ENCODE assay signal across 8 mouse cellular contexts in genomic region chr1:151756425-151756728, GRCm38 (mm10). TPM values are rescaled to one million over a fixed set of nuclear protein-coding genes. Genes with fewer than 3 reads are reported as not detected.
DNase-seq lines count a peak whose midpoint lies in the region; ATAC-seq and TF ChIP-seq lines count a peak whose summit lies in the region.

No protein-coding gene starts in this region.

- no peak for TF ChIP-seq POLR2A in cerebellum, adult 2 months (IDR thresholded peaks at IDR 0.05; ENCODE audit: borderline replicate concordance, insufficient read depth, low read length)
- TF ChIP-seq POLR2A in limb, embryonic 14.5 days (IDR thresholded peaks at IDR 0.05; ENCODE audit: borderline replicate concordance, extremely low read depth, insufficient read depth, insufficient read length): no peak

- no peaks in the 10 kb centered on the region for H3K9me3 ChIP-seq in neural tube, embryonic 11.5 days (ENCODE audit: control insufficient read depth, low read length)
- no peaks in the 10 kb centered on the region for H3K9me3 ChIP-seq in limb, embryonic 14.5 days (ENCODE audit: control insufficient read depth, low read length)
- H3K9me3 ChIP-seq in stomach, embryonic 14.5 days (ENCODE audit: control insufficient read depth, low read depth, low read length): no peaks in the 10 kb centered on the region

- WGBS in cerebellum, adult 2 months: 17% methylated on average over 1 of the region's 1 CpGs
- 16% methylated on average over 1 of the region's 1 CpGs for WGBS in neural tube, embryonic 11.5 days
- 20% methylated on average over 1 of the region's 1 CpGs for WGBS in limb, embryonic 14.5 days
- WGBS in stomach, embryonic 14.5 days: 26% methylated on average over 1 of the region's 1 CpGs

- H3K27me3 ChIP-seq in cerebellum, adult 2 months (ENCODE audit: control insufficient read depth, insufficient read depth, low read length): no peaks in the 10 kb centered on the region
- no peaks in the 10 kb centered on the region for H3K27me3 ChIP-seq in neural tube, embryonic 11.5 days (ENCODE audit: control insufficient read depth, insufficient read depth, low read length)
- no peaks in the 10 kb centered on the region for H3K27me3 ChIP-seq in limb, embryonic 14.5 days (ENCODE audit: control insufficient read depth, insufficient read depth, low read length)
- H3K27me3 ChIP-seq in stomach, embryonic 14.5 days (ENCODE audit: control insufficient read depth, insufficient read depth, low read length): no peaks in the 10 kb centered on the region

- no peak for DNase-seq in cerebellum, adult 2 months
- no peak for DNase-seq in cerebellum, adult 9-11 months
- DNase-seq in neural tube, embryonic 11.5 days (ENCODE audit: low spot score): no peak
- DNase-seq in neural tube, embryonic 10.5 days (ENCODE audit: extremely low spot score, low spot score): no peak
- no peak for DNase-seq in limb, embryonic 14.5 days (ENCODE audit: low spot score)
- no peak for DNase-seq in layer of hippocampus, adult 18-20 months (ENCODE audit: low spot score in 2 of 2)
- no peak for DNase-seq in left cerebral cortex, adult 8-10 months (ENCODE audit: low spot score in 2 of 2)

- ATAC-seq in neural tube, embryonic 11.5 days (ENCODE audit: insufficient read depth, low FRiP score, low TSS enrichment): no peak
- ATAC-seq in limb, embryonic 14.5 days (ENCODE audit: low FRiP score, low read depth): no peak
- no peak for ATAC-seq in stomach, embryonic 14.5 days (ENCODE audit: insufficient number of reproducible peaks, insufficient read depth, low FRiP score, low read depth)

- H3K4me1 ChIP-seq in cerebellum, adult 2 months (ENCODE audit: control insufficient read depth, insufficient read depth, low read length): no peaks in the 10 kb centered on the region; the same call in 1 of the 2 replicates
- H3K4me1 ChIP-seq in neural tube, embryonic 11.5 days (ENCODE audit: control insufficient read depth, insufficient read depth, low read length): 0 out of 2 replicates have a peak, but pooled peaks cover 6% of the 10 kb centered on the region
- peaks cover 25% of the 10 kb centered on the region for H3K4me1 ChIP-seq in limb, embryonic 14.5 days (ENCODE audit: control insufficient read depth, insufficient read depth, low read length)
- peaks cover 11% of the 10 kb centered on the region for H3K4me1 ChIP-seq in stomach, embryonic 14.5 days (ENCODE audit: control insufficient read depth, insufficient read depth, low read length)

- no peaks in the 10 kb centered on the region for H3K36me3 ChIP-seq in neural tube, embryonic 11.5 days (ENCODE audit: control insufficient read depth, insufficient read depth, low read length)
- peaks cover 8% of the 10 kb centered on the region for H3K36me3 ChIP-seq in limb, embryonic 14.5 days (ENCODE audit: control insufficient read depth, insufficient read depth, low read length)
- peaks cover 6% of the 10 kb centered on the region; the same call in 1 of the 2 replicates for H3K36me3 ChIP-seq in stomach, embryonic 14.5 days (ENCODE audit: control insufficient read depth, insufficient read depth, low read length)

- no peak for TF ChIP-seq CTCF in cerebellum, adult 2 months (IDR thresholded peaks at IDR 0.05; ENCODE audit: borderline replicate concordance, insufficient read depth, low read depth, low read length)

- no peak overlapping the region; the same call in 1 of the 2 replicates for H3K9ac ChIP-seq in neural tube, embryonic 11.5 days (ENCODE audit: low read length)
- H3K9ac ChIP-seq in limb, embryonic 14.5 days (ENCODE audit: low read depth, low read length, severe bottlenecking): peak overlapping the region; percentile 66; the same call in 1 of the 2 replicates
- H3K9ac ChIP-seq in stomach, embryonic 14.5 days (replicated peaks; ENCODE audit: low read depth, low read length): peak overlapping the region; percentile 56; the same call in 1 of the 2 replicates

- H3K4me2 ChIP-seq in neural tube, embryonic 11.5 days (ENCODE audit: low read depth): peak overlapping the region; percentile 82
- peak overlapping the region; percentile 89 for H3K4me2 ChIP-seq in limb, embryonic 14.5 days (replicated peaks; ENCODE audit: low read depth, low read length, severe bottlenecking)
- peak overlapping the region; percentile 95 for H3K4me2 ChIP-seq in stomach, embryonic 14.5 days (replicated peaks; ENCODE audit: low read depth, low read length)

- H3K27ac ChIP-seq in cerebellum, adult 2 months (ENCODE audit: insufficient read depth, low read length): no peak overlapping the region
- H3K27ac ChIP-seq in neural tube, embryonic 11.5 days (ENCODE audit: low read depth, low read length): no peak overlapping the region
- H3K27ac ChIP-seq in limb, embryonic 14.5 days (replicated peaks; ENCODE audit: low read depth, low read length): no peak overlapping the region
- no peak overlapping the region for H3K27ac ChIP-seq in stomach, embryonic 14.5 days (ENCODE audit: low read length)

- peak overlapping the region; percentile 82 for H3K4me3 ChIP-seq in cerebellum, adult 2 months (replicated peaks; ENCODE audit: insufficient read depth, low read depth, low read length)
- H3K4me3 ChIP-seq in neural tube, embryonic 11.5 days (ENCODE audit: low read depth, low read length): peak overlapping the region; percentile 81
- H3K4me3 ChIP-seq in limb, embryonic 14.5 days (replicated peaks; ENCODE audit: low read length): peak overlapping the region; percentile 93
- peak overlapping the region; percentile 74 for H3K4me3 ChIP-seq in stomach, embryonic 14.5 days (ENCODE audit: low read depth, low read length)

RNA-seq across cellular contexts. Expression of gene Edem3, which starts 1.2 kb away (rescaled TPM):
- polyA plus RNA-seq in cerebellum, adult 2 months (2012; rRNA removed): 19.9 and 21.3 TPM in 2 replicates
- 27.8 and 27.9 TPM in 2 replicates for polyA plus RNA-seq in neural tube, embryonic 11.5 days (2014; fragmentation: Nextera tagmentation; extraction: Ambion mirVana)
- polyA plus RNA-seq in limb, embryonic 14.5 days (2012; rRNA removed): 17.4 and 18.6 TPM in 2 replicates
- polyA plus RNA-seq in limb, embryonic 14.5 days (2014; fragmentation: Nextera tagmentation; extraction: Ambion mirVana): 27.0 and 28.1 TPM in 2 replicates
- polyA plus RNA-seq in stomach, embryonic 14.5 days (2014; fragmentation: Nextera tagmentation; extraction: Ambion mirVana): 18.6 and 20.1 TPM in 2 replicates
- total RNA-seq in layer of hippocampus, adult 18-20 months (2021): 10 to 100 TPM; 38.8 to 39.3 TPM
- 10 to 100 TPM; 34.2 to 35.5 (median 35.0) TPM for total RNA-seq in left cerebral cortex, adult 8-10 months (2022)
